In the genomic region with DNA sequence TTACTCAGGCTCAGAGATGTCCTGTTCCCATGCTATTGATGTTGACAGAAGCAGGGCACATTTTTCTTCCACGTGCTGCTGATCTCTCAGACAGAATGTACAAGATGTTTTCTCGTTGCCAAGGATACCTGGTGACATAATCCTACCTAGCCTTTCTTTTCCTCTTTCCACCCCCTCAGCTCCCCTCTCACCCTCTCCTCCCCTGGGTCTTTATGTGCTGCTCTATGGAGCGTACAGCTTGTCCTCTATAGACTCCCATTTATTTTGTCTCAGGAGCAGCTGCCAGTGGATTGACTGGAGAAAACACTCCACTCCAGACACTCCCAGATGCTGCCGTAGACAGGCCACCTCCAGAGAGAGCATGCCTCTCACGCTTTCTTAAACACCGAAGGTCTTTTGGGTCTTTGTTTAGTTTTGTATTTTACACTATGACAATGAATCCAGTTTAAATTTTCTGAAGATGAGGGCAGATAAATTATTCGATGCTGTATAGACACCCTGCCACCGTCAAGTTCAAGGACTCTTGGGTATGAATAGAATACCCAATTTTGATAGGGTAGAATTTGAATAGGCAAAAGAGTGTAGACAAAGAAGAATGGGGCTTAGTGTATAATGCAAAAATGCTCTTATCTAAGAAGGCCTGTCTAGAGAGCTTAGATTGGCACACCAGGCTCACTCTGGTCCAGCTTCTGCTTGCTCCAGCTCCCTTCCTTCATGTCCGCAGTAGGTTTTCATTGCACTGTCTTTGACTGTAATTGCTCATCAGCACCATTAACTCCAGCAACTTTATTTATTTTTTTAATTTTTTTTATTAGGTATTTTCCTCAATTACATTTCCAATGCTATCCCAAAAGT, we compare ENCODE assay signal across 12 mouse cellular contexts.
DNase-seq lines count a peak whose midpoint lies in the region; ATAC-seq and TF ChIP-seq lines count a peak whose summit lies in the region.
"Had no signal": no experiment of that assay in that cellular context is flagged by ENCODE, and none has a peak within 500 bp of the region (broad histone marks: within the 10 kb centered on the region; RNA-seq: fewer than 3 reads in every experiment).

No protein-coding gene starts in this region.

- WGBS in neural tube, embryonic 11.5 days = 54% methylated on average over 9 of the region's 9 CpGs
- 24% methylated on average over 9 of the region's 9 CpGs for WGBS in forebrain, embryonic 12.5 days
- WGBS in hindbrain, postnatal 0 days = 33% methylated on average over 9 of the region's 9 CpGs
- WGBS in heart, embryonic 11.5 days (ENCODE audit: insufficient replicate concordance) = 73% methylated on average over 9 of the region's 9 CpGs

- H3K9me3 ChIP-seq in neural tube, embryonic 11.5 days (ENCODE audit: control insufficient read depth, low read length) = no peaks in the 10 kb centered on the region
- H3K9me3 ChIP-seq in forebrain, embryonic 12.5 days = no peaks in the 10 kb centered on the region
- no peaks in the 10 kb centered on the region for H3K9me3 ChIP-seq in hindbrain, postnatal 0 days (ENCODE audit: low read length)
- no peaks in the 10 kb centered on the region for H3K9me3 ChIP-seq in heart, embryonic 11.5 days (replicated peaks; ENCODE audit: control insufficient read depth, low read length)
- H3K9me3 ChIP-seq: heart, embryonic 12.5 days had no signal

- peaks cover 9% of the 10 kb centered on the region; the same call in 1 of the 2 replicates for H3K4me1 ChIP-seq in neural tube, embryonic 11.5 days (ENCODE audit: control insufficient read depth, insufficient read depth, low read length)
- peaks cover 25% of the 10 kb centered on the region for H3K4me1 ChIP-seq in forebrain, embryonic 12.5 days
- H3K4me1 ChIP-seq in hindbrain, postnatal 0 days (ENCODE audit: insufficient read depth, low read length) = no peaks in the 10 kb centered on the region
- H3K4me1 ChIP-seq in heart, embryonic 11.5 days (ENCODE audit: control insufficient read depth, insufficient read depth, low read length) = peaks cover 18% of the 10 kb centered on the region

- no peak for DNase-seq in neural tube, embryonic 11.5 days (ENCODE audit: low spot score)
- no peak for DNase-seq in neural tube, embryonic 10.5 days (ENCODE audit: extremely low spot score, low spot score)
- peak; percentile 30 for DNase-seq in hindbrain, postnatal 0 days (ENCODE audit: low spot score)
- peak; percentile 62 for DNase-seq in retina, postnatal 1 day
- no peak for DNase-seq in spleen, adult 18-20 months
- DNase-seq in adrenal gland, postnatal 25 days = no peak
- DNase-seq: left cerebral cortex, postnatal 4 days; liver, postnatal 0 days; right cerebral cortex, postnatal 25 days had no signal

- H3K4me2 ChIP-seq in neural tube, embryonic 11.5 days (ENCODE audit: low read depth) = no peak overlapping the region
- no peak overlapping the region for H3K4me2 ChIP-seq in forebrain, embryonic 12.5 days
- no peak overlapping the region for H3K4me2 ChIP-seq in hindbrain, postnatal 0 days (ENCODE audit: low read depth, low read length)
- no peak overlapping the region for H3K4me2 ChIP-seq in heart, embryonic 11.5 days
- H3K4me2 ChIP-seq: heart, embryonic 12.5 days had no signal

- no peaks in the 10 kb centered on the region for H3K27me3 ChIP-seq in neural tube, embryonic 11.5 days (ENCODE audit: control insufficient read depth, insufficient read depth, low read length)
- no peaks in the 10 kb centered on the region for H3K27me3 ChIP-seq in forebrain, embryonic 12.5 days
- no peaks in the 10 kb centered on the region for H3K27me3 ChIP-seq in hindbrain, postnatal 0 days (ENCODE audit: insufficient read depth, low read length)
- no peaks in the 10 kb centered on the region for H3K27me3 ChIP-seq in heart, embryonic 11.5 days (ENCODE audit: control insufficient read depth, insufficient read depth, low read length)
- H3K27me3 ChIP-seq: heart, embryonic 12.5 days had no signal

- H3K27ac ChIP-seq in neural tube, embryonic 11.5 days (ENCODE audit: low read depth, low read length) = no peak overlapping the region
- peak overlapping the region; percentile 42 for H3K27ac ChIP-seq in forebrain, embryonic 12.5 days
- no peak overlapping the region for H3K27ac ChIP-seq in hindbrain, postnatal 0 days
- H3K27ac ChIP-seq in heart, embryonic 11.5 days (ENCODE audit: low read depth, low read length) = no peak overlapping the region

- no peak for TF ChIP-seq CTCF in hindbrain, postnatal 0 days (IDR thresholded peaks at IDR 0.05; ENCODE audit: low read depth)

- ATAC-seq in neural tube, embryonic 11.5 days (ENCODE audit: insufficient read depth, low FRiP score, low TSS enrichment) = peak; percentile 82
- ATAC-seq in forebrain, embryonic 12.5 days (ENCODE audit: low FRiP score) = peak; percentile 91
- peak; percentile 58 for ATAC-seq in hindbrain, postnatal 0 days
- ATAC-seq in heart, embryonic 11.5 days (replicated peaks; ENCODE audit: insufficient number of reproducible peaks, low FRiP score, low TSS enrichment) = no peak
- ATAC-seq: liver, postnatal 0 days had no signal

- H3K4me3 ChIP-seq in neural tube, embryonic 11.5 days (ENCODE audit: low read depth, low read length) = no peak overlapping the region
- H3K4me3 ChIP-seq in forebrain, embryonic 12.5 days (replicated peaks) = no peak overlapping the region
- H3K4me3 ChIP-seq in hindbrain, postnatal 0 days (ENCODE audit: low read length) = no peak overlapping the region
- H3K4me3 ChIP-seq in heart, embryonic 11.5 days (ENCODE audit: low read depth, low read length) = no peak overlapping the region
- H3K4me3 ChIP-seq: heart, embryonic 12.5 days had no signal

- no peak overlapping the region for H3K9ac ChIP-seq in neural tube, embryonic 11.5 days (ENCODE audit: low read length)
- no peak overlapping the region for H3K9ac ChIP-seq in forebrain, embryonic 12.5 days
- H3K9ac ChIP-seq in hindbrain, postnatal 0 days (replicated peaks; ENCODE audit: low read length) = no peak overlapping the region
- no peak overlapping the region for H3K9ac ChIP-seq in heart, embryonic 11.5 days (ENCODE audit: low read depth, low read length)
- H3K9ac ChIP-seq: heart, embryonic 12.5 days; liver, postnatal 0 days had no signal

- H3K36me3 ChIP-seq in neural tube, embryonic 11.5 days (ENCODE audit: control insufficient read depth, insufficient read depth, low read length) = no peaks in the 10 kb centered on the region
- H3K36me3 ChIP-seq in forebrain, embryonic 12.5 days (replicated peaks) = no peaks in the 10 kb centered on the region
- no peaks in the 10 kb centered on the region for H3K36me3 ChIP-seq in hindbrain, postnatal 0 days (ENCODE audit: insufficient read depth, low read length)
- no peaks in the 10 kb centered on the region for H3K36me3 ChIP-seq in heart, embryonic 11.5 days (ENCODE audit: control insufficient read depth, insufficient read depth, low read length)
- H3K36me3 ChIP-seq: heart, embryonic 12.5 days had no signal

Comparison
In these comparisons a context has a peak if more than half of its experiments do, and no peak if none do; other contexts are left out.
1. DNase-seq: peak in hindbrain, postnatal 0 days (single experiment) and retina, postnatal 1 day (single experiment); none in neural tube, embryonic 11.5 days (single experiment), neural tube, embryonic 10.5 days (single experiment), spleen, adult 18-20 months (0 of 2) and adrenal gland, postnatal 25 days (single experiment).